Mouse (Mus musculus) G1E (cell line): Measurements from ENCODE around the gene Sap30l.

Experiments used
- CTCF ChIP-seq: IDR thresholded peaks from 2 replicates; pipeline ENCODE4 v1.5.1; 2012; ENCODE audit warnings: low read depth, low read length, inconsistent platforms, mixed read lengths
- GATA1 ChIP-seq: IDR thresholded peaks from 2 replicates; pipeline ENCODE4 v1.6.1; 2012; ENCODE audit warnings: borderline replicate concordance, low read length, inconsistent platforms, mixed read lengths
- GATA2 ChIP-seq: IDR thresholded peaks from 2 replicates; pipeline ENCODE4 v1.6.1; 2012; ENCODE audit warnings: low read depth, low read length, inconsistent platforms, borderline replicate concordance
- POLR2AphosphoS5 ChIP-seq: IDR thresholded peaks from 2 replicates; pipeline ENCODE4 v1.6.1; 2012; ENCODE audit warnings: low read depth, low read length, inconsistent platforms; ENCODE audit not compliant: insufficient replicate concordance
- TAL1 ChIP-seq: conservative IDR thresholded peaks from 2 replicates; pipeline ENCODE4 v1.6.1; 2012; ENCODE audit warnings: low read depth, low read length, inconsistent platforms, mixed read lengths

GRCm38 (mm10) chr11:57832552-57833201 lies 31.2 kb downstream of the Sap30l start, which contains the start of gene Hand1:
- no peak for TF ChIP-seq CTCF
- TF ChIP-seq TAL1: no peak
- TF ChIP-seq GATA1: no peak
- TF ChIP-seq POLR2AphosphoS5: no peak
- TF ChIP-seq GATA2: no peak
